Mouse (Mus musculus) retina, embryonic 14.5 days (tissue): ENCODE data around the gene Med10.
A peak's percentile ranks its signal among the peaks of the same experiment; 100 is the strongest.

ENCODE experiments used
- DNase-seq: peaks from one replicate; pipeline ENCODE4 v3.0.0-alpha.2; 2015; ENCODE audit warnings: low spot score

Med10 gene

DNA sequence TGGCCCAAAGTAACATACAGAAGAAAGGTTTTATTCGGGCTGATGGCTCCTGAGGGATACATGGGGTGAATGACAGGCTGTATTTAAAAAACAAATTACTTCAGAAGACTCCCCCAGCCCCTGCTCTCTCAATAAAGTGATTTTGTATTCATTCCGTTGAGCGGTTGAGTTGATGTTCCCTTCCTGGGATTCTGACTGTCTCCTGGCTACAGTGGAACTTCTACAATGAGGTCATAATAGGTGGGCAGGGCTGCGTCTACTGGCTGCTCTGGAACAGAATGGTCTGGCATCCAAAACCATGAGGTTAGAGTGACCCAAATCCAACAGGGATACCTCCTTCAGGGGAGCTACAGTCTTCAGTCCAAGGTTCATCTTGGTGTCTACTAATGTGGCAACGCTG, at the start of gene Med10:
Med10 (plus strand) TSS at position 301 of the 400 bp plus-strand sequence.
- no peak for DNase-seq

DNA sequence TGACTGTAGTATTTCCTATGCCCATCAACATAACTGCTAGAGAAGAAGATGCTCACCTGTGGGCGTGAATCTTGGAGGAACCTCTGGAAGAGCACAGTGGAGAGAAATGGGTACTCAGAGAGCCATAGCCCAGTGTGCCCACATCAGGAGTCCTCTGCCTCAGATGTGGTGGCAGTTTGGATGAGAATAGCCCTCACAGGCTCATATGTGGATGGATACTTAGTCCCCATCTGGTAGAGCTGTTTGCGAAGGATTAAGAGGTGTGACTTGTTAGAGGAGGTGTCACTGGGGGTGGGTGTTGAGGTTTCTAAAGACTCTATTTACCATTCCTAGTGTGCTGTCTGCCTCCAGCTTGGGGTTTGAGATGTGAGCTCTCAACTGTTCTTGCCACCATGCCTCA, 49.3 kb upstream of the Med10 start:
- DNase-seq, result no peak

- no peak for DNase-seq
Observed at GRCm38 (mm10) chr13:69758979-69759378, 43.2 kb upstream of the Med10 start.

GRCm38 (mm10) chr13:69761393-69761792, 40.8 kb upstream of the Med10 start:
- no peak for DNase-seq

DNA sequence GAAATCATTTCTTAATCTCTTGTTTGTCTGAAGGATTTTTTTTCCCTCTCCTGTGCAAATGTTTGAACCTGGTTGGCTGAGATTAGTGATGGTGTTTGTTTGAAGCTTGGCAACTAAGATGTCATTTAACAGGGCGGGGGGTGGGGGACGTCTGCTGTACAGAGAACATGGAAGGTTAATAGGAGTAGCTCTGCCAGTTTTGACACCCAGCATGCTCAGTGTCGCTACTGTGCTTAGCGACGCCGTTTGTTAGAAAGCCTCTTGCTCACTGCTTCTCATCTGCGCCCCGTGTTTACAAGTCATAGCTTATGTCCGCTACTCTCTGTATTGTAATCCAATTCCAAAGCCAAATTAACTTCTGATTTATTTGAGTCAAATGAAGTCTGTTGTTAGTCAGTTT, 37.5 kb upstream of the Med10 start:
- no peak for DNase-seq

- no peak for DNase-seq
Observed at GRCm38 (mm10) chr13:69768152-69768551, 34.0 kb upstream of the Med10 start.

DNA sequence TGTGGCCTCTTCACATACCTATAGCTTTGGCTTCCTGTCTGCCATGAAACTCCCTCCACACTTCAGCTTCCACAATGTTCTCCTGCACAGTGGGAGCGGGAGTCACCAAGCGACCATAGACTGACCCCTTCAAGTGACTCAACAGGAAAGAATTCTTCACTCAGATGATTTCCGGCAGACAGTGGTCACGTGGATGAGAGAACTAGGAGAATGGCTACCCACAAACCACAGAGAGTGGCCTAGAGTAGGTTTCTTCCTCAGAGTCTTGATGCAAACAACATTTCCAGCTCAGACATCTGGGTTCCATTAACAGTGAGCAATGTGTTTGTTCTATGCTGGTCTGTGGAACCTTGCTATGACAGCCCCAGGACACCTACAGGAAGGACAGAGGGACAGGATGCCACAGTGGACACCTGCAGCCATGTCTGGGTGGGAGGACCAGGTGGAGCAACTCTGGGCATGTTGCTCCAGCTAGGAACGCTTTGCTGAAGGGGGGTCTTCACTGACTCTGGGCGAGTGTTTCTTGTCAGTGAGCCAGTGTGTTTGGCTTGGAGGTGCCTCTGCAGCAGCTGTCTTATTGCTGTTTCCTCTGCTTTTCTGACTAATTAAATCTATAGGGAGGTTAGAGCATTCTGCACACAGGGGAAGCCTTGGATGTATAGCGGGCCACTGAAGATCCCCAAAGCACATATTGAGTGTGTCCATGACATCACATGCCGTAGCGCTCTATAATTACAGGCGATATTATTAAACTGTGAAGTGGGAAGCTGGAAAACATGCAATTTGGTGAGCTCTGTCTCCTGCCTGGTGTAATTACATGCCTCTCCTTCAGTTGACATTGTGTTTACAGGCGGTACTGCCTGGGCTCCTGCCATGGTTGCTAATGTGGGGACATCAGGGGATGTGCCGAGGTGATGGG, 31.4 kb upstream of the Med10 start:
- DNase-seq, result no peak

DNA sequence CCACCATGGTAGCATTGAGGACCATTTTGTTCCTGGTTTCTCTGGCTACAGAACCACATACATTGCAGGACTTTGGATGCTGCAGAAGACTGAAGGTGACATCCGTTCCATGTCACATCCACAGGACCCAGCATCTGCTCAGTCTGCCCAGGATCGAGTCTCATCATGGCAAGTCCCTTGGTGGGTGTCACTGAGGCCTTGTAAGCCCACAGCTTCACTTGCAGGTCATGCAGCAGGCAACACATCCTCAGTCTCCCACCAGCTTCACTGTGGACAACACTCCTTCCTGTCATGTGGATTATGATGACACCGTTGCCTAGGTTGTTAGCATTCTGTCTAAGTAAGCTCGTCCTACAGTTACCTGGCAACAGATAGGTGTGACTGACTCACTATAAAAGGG, 29.8 kb upstream of the Med10 start:
- no peak for DNase-seq

- DNase-seq, result no peak
Observed at GRCm38 (mm10) chr13:69778221-69778620, 24.0 kb upstream of the Med10 start.

GRCm38 (mm10) chr13:69788704-69789103, 13.5 kb upstream of the Med10 start:
- DNase-seq, result no peak

- DNase-seq, result no peak
Observed at GRCm38 (mm10) chr13:69791814-69792213, 10.4 kb upstream of the Med10 start.

- no peak for DNase-seq
Observed at GRCm38 (mm10) chr13:69792541-69793009, 9.6 kb upstream of the Med10 start.

GRCm38 (mm10) chr13:69794808-69795207, 7.4 kb upstream of the Med10 start:
- DNase-seq, result no peak

- DNase-seq, result peak; percentile 88
Observed at GRCm38 (mm10) chr13:69809681-69810611, 7.8 kb downstream of the Med10 start.

- DNase-seq, result no peak
Observed at GRCm38 (mm10) chr13:69810936-69811680, 8.9 kb downstream of the Med10 start.

- DNase-seq, result no peak
Observed at GRCm38 (mm10) chr13:69813870-69814269, 11.7 kb downstream of the Med10 start.

DNA sequence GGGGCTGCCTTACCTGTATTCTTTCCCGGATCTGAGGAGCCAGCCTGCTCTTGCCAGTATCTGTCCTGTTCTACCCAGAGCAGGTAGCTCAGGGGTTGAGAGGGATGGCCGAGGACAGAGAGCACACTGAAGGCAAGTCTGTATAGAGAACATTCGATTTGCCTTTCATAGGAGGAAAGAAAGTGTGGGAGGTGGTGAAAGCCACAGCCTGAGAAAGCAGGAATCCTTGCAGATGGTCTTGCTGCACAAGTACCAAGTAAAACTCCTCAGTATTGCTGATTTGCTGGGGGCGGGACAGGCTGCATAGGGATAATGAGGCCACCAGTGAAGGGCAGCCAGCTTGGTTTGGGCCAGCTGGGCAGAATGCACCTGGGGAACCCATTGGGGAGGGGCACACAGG, 16.1 kb downstream of the Med10 start:
- DNase-seq, result no peak

GRCm38 (mm10) chr13:69821169-69821822, 19.1 kb downstream of the Med10 start:
- DNase-seq, result no peak

- DNase-seq, result peak; percentile 24
Observed at GRCm38 (mm10) chr13:69823920-69824637, 21.9 kb downstream of the Med10 start.

- peak; percentile 26 for DNase-seq
Observed at GRCm38 (mm10) chr13:69825396-69826095, 23.4 kb downstream of the Med10 start.
